ENCODE assay signal across 7 mouse cellular contexts in genomic region chr6:58906852-58907261, GRCm38 (mm10). TPM values are rescaled to one million over a fixed set of nuclear protein-coding genes. Genes with fewer than 3 reads are reported as not detected.
DNase-seq lines count a peak whose midpoint lies in the region; ATAC-seq and TF ChIP-seq lines count a peak whose summit lies in the region.

Gene Nap1l5 (minus strand): TSS chr6:58907076.

- no peaks in the 10 kb centered on the region for H3K27me3 ChIP-seq in limb, embryonic 14.5 days (ENCODE audit: control insufficient read depth, insufficient read depth, low read length)
- no peaks in the 10 kb centered on the region for H3K27me3 ChIP-seq in neural tube, embryonic 11.5 days (ENCODE audit: control insufficient read depth, insufficient read depth, low read length)

- H3K9ac ChIP-seq in limb, embryonic 14.5 days (ENCODE audit: low read depth, low read length, severe bottlenecking) = peak within 1 kb of the TSS; percentile 38; the same call in 1 of the 2 replicates
- peak within 1 kb of the TSS; percentile 37; the same call in 1 of the 2 replicates for H3K9ac ChIP-seq in neural tube, embryonic 11.5 days (ENCODE audit: low read length)

- peak within 1 kb of the TSS; percentile 40 for H3K4me3 ChIP-seq in limb, embryonic 14.5 days (replicated peaks; ENCODE audit: low read length)
- peak within 1 kb of the TSS; percentile 47 for H3K4me3 ChIP-seq in neural tube, embryonic 11.5 days (ENCODE audit: low read depth, low read length)

- TF ChIP-seq POLR2A in limb, embryonic 14.5 days (IDR thresholded peaks at IDR 0.05; ENCODE audit: borderline replicate concordance, extremely low read depth, insufficient read depth, insufficient read length) = no peak

- peaks cover 16% of the 10 kb centered on the region for H3K9me3 ChIP-seq in limb, embryonic 14.5 days (ENCODE audit: control insufficient read depth, low read length)
- H3K9me3 ChIP-seq in neural tube, embryonic 11.5 days (ENCODE audit: control insufficient read depth, low read length) = peaks cover 2% of the 10 kb centered on the region; the same call in 1 of the 2 replicates

- no peaks in the 10 kb centered on the region for H3K36me3 ChIP-seq in limb, embryonic 14.5 days (ENCODE audit: control insufficient read depth, insufficient read depth, low read length)
- H3K36me3 ChIP-seq in neural tube, embryonic 11.5 days (ENCODE audit: control insufficient read depth, insufficient read depth, low read length) = peaks cover 2% of the 10 kb centered on the region; the same call in 1 of the 2 replicates

- 63% methylated on average over 34 of the region's 34 CpGs for WGBS in limb, embryonic 14.5 days
- 36% methylated on average over 34 of the region's 34 CpGs for WGBS in neural tube, embryonic 11.5 days

- 0 out of 2 replicates have a peak, but pooled peaks cover 2% of the 10 kb centered on the region for H3K4me1 ChIP-seq in limb, embryonic 14.5 days (ENCODE audit: control insufficient read depth, insufficient read depth, low read length)
- no peaks in the 10 kb centered on the region for H3K4me1 ChIP-seq in neural tube, embryonic 11.5 days (ENCODE audit: control insufficient read depth, insufficient read depth, low read length)

- peak within 1 kb of the TSS; percentile 68 for H3K4me2 ChIP-seq in limb, embryonic 14.5 days (replicated peaks; ENCODE audit: low read depth, low read length, severe bottlenecking)
- H3K4me2 ChIP-seq in neural tube, embryonic 11.5 days (ENCODE audit: low read depth) = peak within 1 kb of the TSS; percentile 60

- peak; percentile 83 for ATAC-seq in frontal cortex, adult (ENCODE audit: low TSS enrichment)
- peak; percentile 47 for ATAC-seq in limb, embryonic 14.5 days (ENCODE audit: low FRiP score, low read depth)
- ATAC-seq in neural tube, embryonic 11.5 days (ENCODE audit: insufficient read depth, low FRiP score, low TSS enrichment) = peak; percentile 74
- no peak for ATAC-seq in monocyte, adult 5-6 weeks (replicated peaks; ENCODE audit: insufficient number of reproducible peaks, low FRiP score, low TSS enrichment, poor library complexity, severe bottlenecking)

- H3K27ac ChIP-seq in limb, embryonic 14.5 days (replicated peaks; ENCODE audit: low read depth, low read length) = no peak within 1 kb of the TSS
- H3K27ac ChIP-seq in neural tube, embryonic 11.5 days (ENCODE audit: low read depth, low read length) = no peak within 1 kb of the TSS

- DNase-seq in adrenal gland, adult 2 months = peak; percentile 45
- DNase-seq in cerebellum, adult 8-10 months = peak; percentile 79
- peak; percentile 24 for DNase-seq in kidney, adult 9 months
- no peak for DNase-seq in limb, embryonic 14.5 days (ENCODE audit: low spot score)
- peak; percentile 55 for DNase-seq in neural tube, embryonic 11.5 days (ENCODE audit: low spot score)

RNA-seq across cellular contexts. Expression of gene Nap1l5, which starts in this region (rescaled TPM):
- total RNA-seq in adrenal gland, adult 2 months (2021) = 10 to 100 TPM; 26.0 to 34.5 TPM
- 7.4 and 15.8 TPM in 2 replicates for polyA plus RNA-seq in adrenal gland, adult 2 months (2012; rRNA removed)
- 1.9 and 2.3 TPM in 2 replicates for polyA plus RNA-seq in limb, embryonic 14.5 days (2012; rRNA removed)
- 3.2 and 3.7 TPM in 2 replicates for polyA plus RNA-seq in limb, embryonic 14.5 days (2014; fragmentation: Nextera tagmentation; extraction: Ambion mirVana)
- polyA plus RNA-seq in neural tube, embryonic 11.5 days (2014; fragmentation: Nextera tagmentation; extraction: Ambion mirVana) = 27.5 and 30.7 TPM in 2 replicates
- 0.58 TPM in 1 of 3 replicates, not detected in the others for total RNA-seq in monocyte, adult 5-6 weeks (2017)

Comparison
In these comparisons a context has a peak if more than half of its experiments do, and no peak if none do; other contexts are left out.
1. RNA of gene Nap1l5 (total RNA-seq): 26.0 to 34.5 TPM in adrenal gland, adult 2 months; 0.58 TPM in monocyte, adult 5-6 weeks; every median in the first group is over 10 times any median in the second.